Mouse (Mus musculus): ENCODE data around the gene Egflam. TPM values are rescaled to one million over a fixed set of nuclear protein-coding genes. Genes with fewer than 3 reads are reported as not detected.

Gene Egflam
- polyA plus RNA-seq, 2 experiments = 0.18 to 0.51 TPM

- H3K4me1 ChIP-seq (replicated peaks; ENCODE audit: control insufficient read depth in 2 of 2, insufficient read depth in 2 of 2, low read length in 1 of 2) = no peaks in the 10 kb centered on the region
- TF ChIP-seq CTCF (IDR thresholded peaks at IDR 0.05; ENCODE audit: low read depth) (no peak), EP300 (IDR thresholded peaks at IDR 0.05; ENCODE audit: low read depth) (no peak)
- no peak overlapping the region for H3K4me2 ChIP-seq (ENCODE audit: low read depth)
- no peaks in the 10 kb centered on the region for H3K27me3 ChIP-seq (ENCODE audit: control insufficient read depth, insufficient read depth, low read length)
- WGBS (ENCODE audit: insufficient replicate concordance) = 70% methylated on average over 6 of the region's 6 CpGs
- no peaks in the 10 kb centered on the region for H3K9me3 ChIP-seq (ENCODE audit: control insufficient read depth, low read length)
- no peak overlapping the region for H3K4me3 ChIP-seq (ENCODE audit: insufficient read depth in 1 of 2, low read depth in 2 of 2, low read length in 2 of 2)
- DNase-seq (ENCODE audit: low read depth in 3 of 3, low spot score in 3 of 3) (no peak), ATAC-seq (ENCODE audit: insufficient read depth) (no peak)
- H3K9ac ChIP-seq (replicated peaks) = no peak overlapping the region
- no peak overlapping the region for H3K27ac ChIP-seq
- H3K36me3 ChIP-seq (replicated peaks; ENCODE audit: control insufficient read depth, insufficient read depth, low read depth) = no peaks in the 10 kb centered on the region
These were observed 144.9 kb downstream of the Egflam start for GRCm38 (mm10) chr15:7253326-7253725.

- DNase-seq (ENCODE audit: low read depth in 3 of 3, low spot score in 3 of 3) = no peak
- Histone ChIP-seq H3K4me2 (ENCODE audit: low read depth) (no peak overlapping the region), H3K27me3 (ENCODE audit: control insufficient read depth, insufficient read depth, low read length) (no peaks in the 10 kb centered on the region), H3K9me3 (ENCODE audit: control insufficient read depth, low read length) (no peaks in the 10 kb centered on the region), H3K36me3 (replicated peaks; ENCODE audit: control insufficient read depth, insufficient read depth, low read depth) (no peaks in the 10 kb centered on the region), H3K4me1 (replicated peaks; ENCODE audit: control insufficient read depth in 2 of 2, insufficient read depth in 2 of 2, low read length in 1 of 2) (no peaks in the 10 kb centered on the region), H3K9ac (replicated peaks) (no peak overlapping the region), H3K4me3 (ENCODE audit: insufficient read depth in 1 of 2, low read depth in 2 of 2, low read length in 2 of 2) (no peak overlapping the region), H3K27ac (no peak overlapping the region)
- no peak for ATAC-seq (ENCODE audit: insufficient read depth)
- 37% methylated on average over 12 of the region's 12 CpGs for WGBS (ENCODE audit: insufficient replicate concordance)
- no peak for TF ChIP-seq CTCF (IDR thresholded peaks at IDR 0.05; ENCODE audit: low read depth)
- TF ChIP-seq EP300 (IDR thresholded peaks at IDR 0.05; ENCODE audit: low read depth) = no peak
These were observed 146.0 kb downstream of the Egflam start for GRCm38 (mm10) chr15:7252106-7252636.

DNA sequence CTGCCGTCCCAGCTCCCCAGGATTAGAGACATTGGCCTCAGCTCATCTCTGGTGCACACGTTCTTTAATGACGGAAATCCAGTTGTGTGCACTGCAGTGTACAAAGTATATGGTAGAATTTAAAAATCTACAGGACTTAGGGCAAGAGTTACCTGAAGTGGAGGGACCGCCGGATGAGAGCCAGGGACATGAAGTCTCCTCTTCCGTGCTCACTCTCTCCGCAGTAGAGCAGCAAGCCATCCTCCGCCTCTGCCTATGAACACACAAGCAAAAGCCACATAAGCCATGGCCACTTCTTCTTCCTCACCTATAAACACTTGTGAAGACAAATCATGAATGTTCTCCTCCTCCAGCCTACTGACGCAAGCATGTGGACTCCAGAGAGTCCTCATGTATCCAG, 147.2 kb downstream of the Egflam start:
- Histone ChIP-seq H3K27me3 (ENCODE audit: control insufficient read depth, insufficient read depth, low read length) (no peaks in the 10 kb centered on the region), H3K36me3 (replicated peaks; ENCODE audit: control insufficient read depth, insufficient read depth, low read depth) (no peaks in the 10 kb centered on the region), H3K9me3 (ENCODE audit: control insufficient read depth, low read length) (no peaks in the 10 kb centered on the region), H3K4me1 (replicated peaks; ENCODE audit: control insufficient read depth in 2 of 2, insufficient read depth in 2 of 2, low read length in 1 of 2) (no peaks in the 10 kb centered on the region), H3K9ac (replicated peaks) (no peak overlapping the region), H3K4me3 (ENCODE audit: insufficient read depth in 1 of 2, low read depth in 2 of 2, low read length in 2 of 2) (no peak overlapping the region), H3K4me2 (ENCODE audit: low read depth) (no peak overlapping the region), H3K27ac (no peak overlapping the region)
- ATAC-seq (ENCODE audit: insufficient read depth) = no peak
- no peak for DNase-seq (ENCODE audit: low read depth in 3 of 3, low spot score in 3 of 3)
- WGBS (ENCODE audit: insufficient replicate concordance) = 72% methylated on average over 9 of the region's 9 CpGs
- TF ChIP-seq CTCF (IDR thresholded peaks at IDR 0.05; ENCODE audit: low read depth) (no peak), EP300 (IDR thresholded peaks at IDR 0.05; ENCODE audit: low read depth) (no peak)

DNA sequence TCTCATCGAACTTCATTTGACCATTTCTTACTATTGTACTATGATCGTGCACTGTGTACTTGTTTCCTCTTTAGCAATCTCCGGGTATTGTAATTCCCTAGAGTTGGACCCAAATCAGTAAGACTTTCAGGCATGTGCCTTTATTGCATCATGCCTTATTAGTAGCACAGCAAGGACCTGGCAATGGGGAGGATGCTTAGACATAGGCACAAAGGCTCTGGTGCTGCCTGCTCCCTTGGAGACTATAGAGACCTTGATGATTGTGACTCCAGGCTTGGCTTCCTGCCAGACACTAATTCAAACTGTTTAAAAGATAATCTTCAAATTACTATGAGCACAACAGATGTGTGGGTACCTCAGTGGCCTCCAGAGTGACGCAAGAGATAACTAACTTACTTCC, 149.0 kb downstream of the Egflam start:
- no peak for DNase-seq (ENCODE audit: low read depth in 3 of 3, low spot score in 3 of 3)

DNA sequence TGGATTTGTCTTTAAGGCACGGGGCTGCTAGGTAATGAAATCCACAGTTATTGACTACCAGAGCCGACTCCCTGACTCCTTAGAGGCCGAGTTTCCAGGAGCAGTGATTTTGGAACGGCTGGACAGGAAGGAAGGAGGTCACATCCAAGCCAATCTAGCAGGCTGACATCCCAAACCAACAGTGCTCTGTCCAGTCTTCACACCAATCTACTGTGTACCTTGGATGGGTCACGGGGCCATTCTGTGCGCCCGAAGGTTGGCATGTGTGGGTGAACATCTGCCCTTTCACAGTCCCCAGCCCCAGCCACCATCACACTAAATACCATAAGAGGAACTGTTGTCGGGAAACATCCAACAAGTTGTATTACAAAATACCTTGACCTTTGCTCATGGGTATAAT, 150.9 kb downstream of the Egflam start:
- no peaks in the 10 kb centered on the region for H3K36me3 ChIP-seq (replicated peaks; ENCODE audit: control insufficient read depth, insufficient read depth, low read depth)
- no peak overlapping the region for H3K4me2 ChIP-seq (ENCODE audit: low read depth)
- DNase-seq (ENCODE audit: low read depth in 3 of 3, low spot score in 3 of 3) (no peak), ATAC-seq (ENCODE audit: insufficient read depth) (no peak)
- H3K4me1 ChIP-seq (replicated peaks; ENCODE audit: control insufficient read depth in 2 of 2, insufficient read depth in 2 of 2, low read length in 1 of 2) = no peaks in the 10 kb centered on the region
- WGBS (ENCODE audit: insufficient replicate concordance) = 54% methylated on average over 8 of the region's 8 CpGs
- H3K9me3 ChIP-seq (ENCODE audit: control insufficient read depth, low read length) = no peaks in the 10 kb centered on the region
- no peak overlapping the region for H3K9ac ChIP-seq (replicated peaks)
- H3K27me3 ChIP-seq (ENCODE audit: control insufficient read depth, insufficient read depth, low read length) = no peaks in the 10 kb centered on the region
- no peak overlapping the region for H3K4me3 ChIP-seq (ENCODE audit: insufficient read depth in 1 of 2, low read depth in 2 of 2, low read length in 2 of 2)
- TF ChIP-seq CTCF (IDR thresholded peaks at IDR 0.05; ENCODE audit: low read depth) = no peak
- no peak for TF ChIP-seq EP300 (IDR thresholded peaks at IDR 0.05; ENCODE audit: low read depth)
- H3K27ac ChIP-seq = no peak overlapping the region

More for the DNA sequence above, 149.0 kb downstream of the Egflam start:
- H3K9ac ChIP-seq (replicated peaks) = no peak overlapping the region
- no peaks in the 10 kb centered on the region for H3K9me3 ChIP-seq (ENCODE audit: control insufficient read depth, low read length)
- H3K27ac ChIP-seq = no peak overlapping the region
- H3K4me2 ChIP-seq (ENCODE audit: low read depth) = no peak overlapping the region
- H3K4me3 ChIP-seq (ENCODE audit: insufficient read depth in 1 of 2, low read depth in 2 of 2, low read length in 2 of 2) = no peak overlapping the region
- H3K27me3 ChIP-seq (ENCODE audit: control insufficient read depth, insufficient read depth, low read length) = no peaks in the 10 kb centered on the region
- WGBS (ENCODE audit: insufficient replicate concordance) = 69% methylated on average over 4 of the region's 4 CpGs
- ATAC-seq (ENCODE audit: insufficient read depth) = no peak
- no peaks in the 10 kb centered on the region for H3K36me3 ChIP-seq (replicated peaks; ENCODE audit: control insufficient read depth, insufficient read depth, low read depth)
- TF ChIP-seq EP300 (IDR thresholded peaks at IDR 0.05; ENCODE audit: low read depth) (no peak), CTCF (IDR thresholded peaks at IDR 0.05; ENCODE audit: low read depth) (no peak)
- no peaks in the 10 kb centered on the region for H3K4me1 ChIP-seq (replicated peaks; ENCODE audit: control insufficient read depth in 2 of 2, insufficient read depth in 2 of 2, low read length in 1 of 2)
